Mouse (Mus musculus) lung, embryonic 16.5 days (tissue): ENCODE results near the gene Spata13. TPM values are rescaled to one million over a fixed set of nuclear protein-coding genes. Genes with fewer than 3 reads are reported as not detected.

Experiments used
- ATAC-seq: fragments of 200-750 bp; cut with Nextera tagmentation; 2 replicates; pipeline ENCODE4 v1.8.0; 2017; ENCODE audit warnings: low read depth, mild to moderate bottlenecking, moderate library complexity
- H3K27ac ChIP-seq: fragments of 300-500 bp; sonication (generic); 2 replicates; pipeline ENCODE4 v1.5.1; 2014; ENCODE audit warnings: mild to moderate bottlenecking, control low read depth, low read length
- H3K27me3 ChIP-seq: fragments of 300-500 bp; sonication (generic); 2 replicates; pipeline ENCODE4 v1.6.1; 2014; ENCODE audit warnings: low read depth, low read length, mixed read lengths; ENCODE audit not compliant: control insufficient read depth, insufficient read depth
- H3K36me3 ChIP-seq: fragments of 300-500 bp; sonication (generic); 2 replicates; pipeline ENCODE4 v1.6.1; 2014; ENCODE audit warnings: low read length; ENCODE audit not compliant: control insufficient read depth, insufficient read depth
- H3K4me1 ChIP-seq: fragments of 300-500 bp; sonication (generic); replicated peaks from 2 replicates; pipeline ENCODE4 v1.6.1; 2014; ENCODE audit warnings: low read length, mixed read lengths; ENCODE audit not compliant: control insufficient read depth, insufficient read depth
- H3K4me2 ChIP-seq: fragments of 300-500 bp; sonication (generic); 2 replicates; pipeline ENCODE4 v1.6.1; 2014; ENCODE audit warnings: low read depth, low read length, control low read depth
- H3K4me3 ChIP-seq: fragments of 300-500 bp; sonication (generic); 2 replicates; pipeline ENCODE4 v1.5.1; 2014; ENCODE audit warnings: mild to moderate bottlenecking, low read length, control low read depth
- H3K9ac ChIP-seq: fragments of 300-500 bp; sonication (generic); 2 replicates; pipeline ENCODE4 v1.6.1; 2014; ENCODE audit warnings: low read length, control low read depth
- H3K9me3 ChIP-seq: fragments of 300-500 bp; sonication (generic); 2 replicates; pipeline ENCODE4 v1.6.1; 2016; ENCODE audit warnings: low read length; ENCODE audit not compliant: control insufficient read depth
- WGBS: fragments of 180-500 bp; shearing (Covaris S2); extraction: QIAGEN DNeasy Blood & Tissue Kit; methylation state at CpG from one replicate; pipeline ENCODE4 v1.1.7; 2014; 5-methylcytosine and 5-hydroxymethylcytosine counted together
- polyA plus RNA-seq: library from polyadenylated mRNA; unstranded; fragments of >200 nt; fragmentation: Nextera tagmentation; extraction: Ambion mirVana; gene quantifications from 2 replicates; pipeline ENCODE4 v1.2.1, GENCODE M21; 2015

Gene Spata13
- polyA plus RNA-seq, 1 experiment from 2014 or later, result 17.9 TPM

DNA sequence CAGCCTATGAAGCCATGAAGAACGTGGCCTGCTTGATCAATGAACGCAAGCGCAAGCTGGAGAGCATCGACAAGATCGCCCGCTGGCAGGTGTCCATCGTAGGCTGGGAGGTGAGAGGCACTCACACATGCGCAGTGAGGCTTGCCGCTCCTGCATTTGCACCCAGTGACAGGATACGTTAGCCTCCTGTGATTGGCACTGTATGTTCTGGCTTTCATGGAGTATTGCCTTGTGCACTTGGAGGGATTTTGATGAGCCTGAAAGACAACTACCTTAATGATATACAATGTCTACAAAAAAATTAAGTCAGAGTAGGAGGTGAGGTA, 120.0 kb downstream of the Spata13 start:
- H3K27me3 ChIP-seq, result no peaks in the 10 kb centered on the region
- ATAC-seq, result no peak
- H3K4me3 ChIP-seq, result no peak overlapping the region
- no peak overlapping the region for H3K27ac ChIP-seq
- no peaks in the 10 kb centered on the region; the same call in 1 of the 2 replicates for H3K4me1 ChIP-seq
- H3K9ac ChIP-seq, result no peak overlapping the region
- whole genome bisulfite sequencing, result 95% methylated on average over 10 of the region's 10 CpGs
- no peak overlapping the region for H3K4me2 ChIP-seq
- H3K36me3 ChIP-seq, result 0 out of 2 replicates have a peak, but pooled peaks cover 4% of the 10 kb centered on the region
- H3K9me3 ChIP-seq, result no peaks in the 10 kb centered on the region

DNA sequence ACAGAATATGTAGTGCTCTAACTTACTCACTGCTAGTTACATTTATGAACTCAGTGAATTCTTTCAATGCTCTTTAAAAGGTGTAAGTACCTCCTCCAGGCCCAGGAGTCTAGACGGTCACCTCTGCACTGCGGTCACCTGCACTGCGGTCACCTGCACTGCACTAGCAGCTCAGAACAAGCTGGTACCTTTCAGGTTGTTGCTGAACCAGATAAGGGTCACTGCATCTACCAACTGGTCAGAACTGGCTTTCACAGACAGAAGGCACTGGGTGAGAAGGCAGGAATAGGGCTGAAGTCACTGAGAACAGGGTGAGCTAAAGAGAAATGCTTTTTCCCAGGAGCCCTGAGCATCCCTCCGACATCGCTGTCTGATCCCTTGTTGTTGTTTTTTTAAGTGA, 120.9 kb downstream of the Spata13 start:
- H3K4me3 ChIP-seq, result no peak overlapping the region
- 92% methylated on average over 5 of the region's 5 CpGs for WGBS
- ATAC-seq, result no peak

DNA sequence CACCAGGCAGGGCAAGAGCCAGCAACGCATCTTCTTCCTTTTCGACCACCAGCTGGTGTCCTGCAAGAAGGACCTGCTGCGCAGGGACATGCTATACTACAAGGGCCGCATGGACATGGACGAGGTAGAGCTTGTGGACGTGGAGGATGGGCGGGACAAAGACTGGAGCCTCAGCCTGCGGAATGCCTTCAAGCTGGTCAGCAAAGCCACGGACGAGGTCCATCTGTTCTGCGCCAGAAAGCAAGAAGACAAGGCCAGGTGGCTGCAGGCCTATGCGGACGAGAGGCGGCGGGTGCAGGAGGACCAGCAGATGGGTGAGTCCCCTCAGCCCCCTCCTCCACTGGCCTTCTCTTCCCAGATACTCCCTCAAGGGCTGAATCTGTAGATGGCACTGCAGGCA, 122.5 kb downstream of the Spata13 start:
- Histone ChIP-seq H3K4me2 (no peak overlapping the region), H3K4me3 (no peak overlapping the region), H3K27ac (no peak overlapping the region), H3K9me3 (no peaks in the 10 kb centered on the region), H3K9ac (no peak overlapping the region), H3K27me3 (no peaks in the 10 kb centered on the region), H3K4me1 (no peaks in the 10 kb centered on the region), H3K36me3 (peaks cover 12% of the 10 kb centered on the region; the same call in 1 of the 2 replicates)
- 79% methylated on average over 15 of the region's 15 CpGs for WGBS
- ATAC-seq, result no peak

More for the DNA sequence above, 120.9 kb downstream of the Spata13 start:
- no peak overlapping the region for H3K4me2 ChIP-seq
- H3K27me3 ChIP-seq, result no peaks in the 10 kb centered on the region
- H3K9me3 ChIP-seq, result no peaks in the 10 kb centered on the region
- no peak overlapping the region for H3K9ac ChIP-seq
- H3K4me1 ChIP-seq, result no peaks in the 10 kb centered on the region; the same call in 1 of the 2 replicates
- H3K27ac ChIP-seq, result no peak overlapping the region
- 0 out of 2 replicates have a peak, but pooled peaks cover 6% of the 10 kb centered on the region for H3K36me3 ChIP-seq

DNA sequence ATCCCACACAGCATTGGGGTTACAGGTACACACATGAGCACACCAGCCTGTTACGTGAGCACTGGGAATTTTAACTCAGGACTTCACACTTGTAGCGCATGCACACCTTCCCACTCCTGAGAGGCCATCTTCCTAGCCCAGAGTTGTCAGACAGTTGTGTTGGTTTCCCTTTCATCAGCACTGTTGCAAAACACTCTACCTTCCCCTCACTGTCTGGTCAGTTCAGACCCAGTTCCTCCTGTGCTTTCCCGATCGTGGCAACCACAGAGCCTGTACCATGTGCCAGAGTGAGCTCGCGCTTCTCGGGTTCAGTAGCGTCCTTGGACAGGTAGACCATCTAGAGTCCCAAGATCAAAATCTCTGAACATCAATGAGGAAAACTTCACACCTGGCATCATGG, 123.5 kb downstream of the Spata13 start:
- H3K36me3 ChIP-seq, result peaks cover 17% of the 10 kb centered on the region; the same call in 1 of the 2 replicates
- no peak overlapping the region for H3K27ac ChIP-seq
- 91% methylated on average over 8 of the region's 8 CpGs for WGBS
- no peak overlapping the region for H3K4me2 ChIP-seq
- H3K4me3 ChIP-seq, result no peak overlapping the region
- H3K27me3 ChIP-seq, result no peaks in the 10 kb centered on the region
- no peaks in the 10 kb centered on the region for H3K4me1 ChIP-seq
- no peak for ATAC-seq
- no peaks in the 10 kb centered on the region for H3K9me3 ChIP-seq
- H3K9ac ChIP-seq, result no peak overlapping the region

DNA sequence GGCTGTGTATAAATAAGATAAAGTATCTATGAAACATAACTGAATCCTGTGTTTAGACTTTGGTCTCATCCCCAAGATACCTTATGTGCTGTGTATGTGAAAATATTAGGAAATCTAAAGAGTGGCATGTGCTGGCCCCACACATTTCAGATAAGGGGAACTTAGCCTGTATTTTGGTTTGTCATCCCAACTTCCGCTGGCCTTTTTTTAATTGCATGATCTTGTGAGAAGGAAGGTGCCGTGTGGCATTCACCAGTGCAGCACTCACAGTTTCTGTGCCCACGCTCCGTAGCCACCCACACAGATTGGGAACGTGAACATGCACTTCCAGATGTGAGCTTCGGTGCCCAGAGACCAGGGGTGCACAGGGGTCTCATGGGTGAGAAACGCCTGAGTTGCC, 123.9 kb downstream of the Spata13 start:
- no peak overlapping the region for H3K9ac ChIP-seq
- no peaks in the 10 kb centered on the region for H3K27me3 ChIP-seq
- H3K9me3 ChIP-seq, result no peaks in the 10 kb centered on the region
- no peak overlapping the region for H3K4me2 ChIP-seq
- H3K27ac ChIP-seq, result no peak overlapping the region
- H3K4me1 ChIP-seq, result no peaks in the 10 kb centered on the region
- H3K4me3 ChIP-seq, result no peak overlapping the region
- ATAC-seq, result no peak
- WGBS, result 89% methylated on average over 7 of the region's 7 CpGs
- peaks cover 17% of the 10 kb centered on the region; the same call in 1 of the 2 replicates for H3K36me3 ChIP-seq

DNA sequence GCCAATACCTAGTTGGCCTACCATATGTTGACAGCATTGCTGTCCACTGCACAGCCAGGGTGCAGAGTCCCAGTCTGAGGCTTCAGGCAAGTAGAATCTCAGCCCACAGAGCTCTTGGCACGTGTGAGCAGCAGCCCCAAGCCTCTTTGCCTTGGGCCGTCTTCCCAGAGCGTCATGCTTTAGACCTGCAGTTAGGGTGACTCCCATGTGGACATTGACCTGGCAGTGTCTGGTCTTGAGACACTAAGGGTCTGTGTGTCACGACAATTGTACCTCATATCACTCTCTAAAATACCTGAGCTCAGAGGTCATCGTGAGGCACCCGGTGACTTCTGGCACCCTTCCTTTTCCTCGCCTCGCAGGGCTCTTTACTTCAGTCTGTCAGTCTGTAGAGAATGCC, 125.3 kb downstream of the Spata13 start:
- no peak overlapping the region for H3K4me2 ChIP-seq
- H3K4me1 ChIP-seq, result no peaks in the 10 kb centered on the region
- no peak for ATAC-seq
- no peak overlapping the region for H3K27ac ChIP-seq
- H3K9ac ChIP-seq, result no peak overlapping the region
- 92% methylated on average over 8 of the region's 8 CpGs for WGBS
- H3K4me3 ChIP-seq, result no peak overlapping the region
- peaks cover 17% of the 10 kb centered on the region; the same call in 1 of the 2 replicates for H3K36me3 ChIP-seq
- no peaks in the 10 kb centered on the region for H3K27me3 ChIP-seq
- no peaks in the 10 kb centered on the region for H3K9me3 ChIP-seq

DNA sequence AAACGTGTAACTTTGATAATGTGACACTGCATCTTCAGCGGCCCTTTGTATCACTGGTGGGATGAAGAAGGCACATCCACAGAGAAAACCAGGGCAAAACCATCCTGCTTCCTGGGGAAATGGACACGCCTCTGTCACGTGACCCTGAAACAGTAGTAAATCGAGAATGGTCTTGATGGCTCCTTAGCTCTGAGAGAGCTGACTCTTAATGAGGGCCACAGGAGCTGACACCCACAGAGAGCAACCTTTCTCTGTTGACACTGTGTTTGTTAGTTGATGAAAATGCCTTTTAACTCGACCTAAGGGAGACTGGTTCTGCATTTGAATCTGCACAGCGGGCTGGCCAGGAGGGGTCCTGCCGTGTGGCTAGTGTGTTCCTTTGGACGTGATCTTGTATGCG, 128.0 kb downstream of the Spata13 start:
- H3K4me3 ChIP-seq, result no peak overlapping the region
- no peaks in the 10 kb centered on the region for H3K9me3 ChIP-seq
- WGBS, result 75% methylated on average over 10 of the region's 10 CpGs
- ATAC-seq, result no peak
- H3K36me3 ChIP-seq, result peaks cover 13% of the 10 kb centered on the region; the same call in 1 of the 2 replicates
- no peak overlapping the region for H3K27ac ChIP-seq
- H3K4me1 ChIP-seq, result no peaks in the 10 kb centered on the region
- no peak overlapping the region for H3K9ac ChIP-seq
- no peaks in the 10 kb centered on the region for H3K27me3 ChIP-seq
- H3K4me2 ChIP-seq, result no peak overlapping the region

DNA sequence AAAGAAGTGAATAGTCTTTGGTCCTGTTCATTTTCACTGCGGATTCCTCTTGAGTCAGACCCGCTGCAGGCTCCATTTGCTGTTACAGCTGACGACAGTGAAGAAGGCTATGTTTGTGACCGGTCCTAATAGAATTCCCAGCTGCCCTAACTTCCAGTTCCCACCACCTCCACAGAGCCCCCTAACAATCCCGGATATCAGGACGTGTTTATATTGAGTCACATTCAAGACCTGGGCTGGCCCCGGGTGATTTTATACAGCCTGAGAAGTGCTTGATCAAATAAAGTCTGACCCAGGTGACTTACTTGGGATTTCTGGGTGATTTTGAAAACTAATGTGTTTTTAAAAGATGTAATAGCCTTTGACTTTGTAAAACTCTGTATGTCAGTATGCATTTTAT, 129.0 kb downstream of the Spata13 start:
- Histone ChIP-seq H3K9me3 (no peaks in the 10 kb centered on the region), H3K27me3 (no peaks in the 10 kb centered on the region), H3K36me3 (peaks cover 13% of the 10 kb centered on the region; the same call in 1 of the 2 replicates), H3K4me2 (no peak overlapping the region), H3K4me1 (no peaks in the 10 kb centered on the region; the same call in 1 of the 2 replicates), H3K9ac (no peak overlapping the region), H3K4me3 (no peak overlapping the region), H3K27ac (0 out of 2 replicates have a peak overlapping the region, but pooled peaks have one; percentile 32)
- no peak for ATAC-seq
- WGBS, result 29% methylated on average over 7 of the region's 7 CpGs

DNA sequence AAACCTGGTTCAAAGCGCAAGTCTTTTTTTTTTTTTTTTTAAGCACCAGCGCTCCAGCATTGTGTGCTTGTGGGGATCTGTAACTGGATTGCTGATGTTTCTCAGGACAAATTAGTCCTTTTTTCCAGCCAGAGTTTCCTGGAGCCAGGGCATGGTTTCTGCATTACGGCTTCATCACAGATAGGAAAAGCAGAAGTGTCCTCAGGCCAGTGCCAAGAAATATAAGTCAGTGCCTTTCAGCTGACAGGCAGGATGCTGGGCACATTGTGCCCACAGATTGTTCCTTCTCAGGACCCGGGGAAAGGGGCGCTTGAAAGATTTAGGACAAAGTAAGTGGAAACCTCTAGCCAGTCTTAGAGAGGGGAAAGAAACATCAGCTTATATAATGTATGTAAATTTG, 129.9 kb downstream of the Spata13 start:
- no peak overlapping the region for H3K4me3 ChIP-seq
- H3K27me3 ChIP-seq, result no peaks in the 10 kb centered on the region
- H3K4me2 ChIP-seq, result no peak overlapping the region
- no peak overlapping the region for H3K27ac ChIP-seq
- H3K36me3 ChIP-seq, result peaks cover 13% of the 10 kb centered on the region; the same call in 1 of the 2 replicates
- no peak for ATAC-seq
- H3K9ac ChIP-seq, result no peak overlapping the region
- no peaks in the 10 kb centered on the region for H3K9me3 ChIP-seq
- peaks cover 3% of the 10 kb centered on the region for H3K4me1 ChIP-seq
- WGBS, result 84% methylated on average over 5 of the region's 5 CpGs

DNA sequence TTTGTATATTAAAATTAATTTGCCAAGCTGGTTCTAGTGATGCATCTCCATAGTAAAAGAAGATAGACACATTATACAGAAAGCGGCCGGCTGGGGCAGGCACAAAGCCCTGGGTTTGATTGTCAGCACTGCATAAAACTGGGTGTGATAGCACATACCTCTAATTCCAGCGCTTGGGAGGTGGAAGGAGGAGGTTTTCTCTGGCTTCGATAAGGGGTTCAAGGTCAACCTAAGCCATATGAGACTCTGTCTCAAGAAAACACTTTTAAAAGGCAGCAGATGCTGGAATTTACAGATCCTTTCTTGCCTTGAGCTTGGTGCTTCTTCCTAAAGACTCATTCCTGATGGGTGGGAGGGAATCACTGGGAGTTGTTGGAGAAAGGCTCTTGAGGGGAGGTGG, 130.7 kb downstream of the Spata13 start:
- 64% methylated on average over 4 of the region's 4 CpGs for WGBS
- Histone ChIP-seq H3K4me3 (no peak overlapping the region), H3K9me3 (no peaks in the 10 kb centered on the region), H3K4me2 (no peak overlapping the region), H3K27ac (no peak overlapping the region), H3K9ac (no peak overlapping the region), H3K4me1 (peaks cover 3% of the 10 kb centered on the region), H3K27me3 (no peaks in the 10 kb centered on the region), H3K36me3 (peaks cover 12% of the 10 kb centered on the region; the same call in 1 of the 2 replicates)
- no peak for ATAC-seq
